Mouse (Mus musculus) liver, embryonic 13.5 days (tissue): Measurements from ENCODE around the gene Usp45. TPM values are rescaled to one million over a fixed set of nuclear protein-coding genes. Genes with fewer than 3 reads are reported as not detected.

Source experiments
- ATAC-seq: fragments of 200-750 bp; cut with Nextera tagmentation; 2 replicates; pipeline ENCODE4 v1.8.0; 2017; ENCODE audit warnings: low read depth, mild to moderate bottlenecking, moderate number of reproducible peaks, moderate library complexity
- DNase-seq: peaks from one replicate; pipeline ENCODE4 v3.0.0; 2022
- H3K27ac ChIP-seq: fragments of 300-500 bp; sonication (generic); 2 replicates; pipeline ENCODE4 v1.5.1; 2015; ENCODE audit warnings: moderate library complexity, mild to moderate bottlenecking, inconsistent platforms
- H3K27me3 ChIP-seq: fragments of 300-500 bp; sonication (generic); 2 replicates; pipeline ENCODE4 v1.6.1; 2015; ENCODE audit warnings: mild to moderate bottlenecking, inconsistent platforms
- H3K36me3 ChIP-seq: fragments of 300-500 bp; sonication (generic); 2 replicates; pipeline ENCODE4 v1.6.1; 2015; ENCODE audit warnings: mild to moderate bottlenecking, inconsistent platforms
- H3K4me1 ChIP-seq: fragments of 300-500 bp; sonication (generic); replicated peaks from 2 replicates; pipeline ENCODE4 v1.6.1; 2015; ENCODE audit warnings: inconsistent platforms
- H3K4me2 ChIP-seq: fragments of 300-500 bp; sonication (generic); 2 replicates; pipeline ENCODE4 v1.6.1; 2015; ENCODE audit warnings: inconsistent platforms, mild to moderate bottlenecking, moderate library complexity
- H3K4me3 ChIP-seq: fragments of 300-500 bp; sonication (generic); replicated peaks from 2 replicates; pipeline ENCODE4 v1.5.1; 2015; ENCODE audit warnings: mild to moderate bottlenecking, inconsistent platforms
- H3K9ac ChIP-seq: fragments of 300-500 bp; sonication (generic); 2 replicates; pipeline ENCODE4 v1.6.1; 2015; ENCODE audit warnings: mild to moderate bottlenecking, inconsistent platforms
- H3K9me3 ChIP-seq: fragments of 300-500 bp; sonication (generic); replicated peaks from 2 replicates; pipeline ENCODE4 v1.6.1; 2016; ENCODE audit warnings: inconsistent platforms
- WGBS: fragments of 180-500 bp; shearing (Covaris S2); methylation state at CpG from one replicate; pipeline ENCODE4 v1.1.7; 2015; ENCODE audit not compliant: insufficient replicate concordance; 5-methylcytosine and 5-hydroxymethylcytosine counted together
- polyA plus RNA-seq: library from polyadenylated mRNA; unstranded; fragments of >200 nt; fragmentation: Nextera tagmentation; extraction: Ambion mirVana; gene quantifications from 2 replicates; pipeline ENCODE4 v1.2.1, GENCODE M21; 2015

The Usp45 gene
- polyA plus RNA-seq, 1 experiment from 2014 or later: 13.6 TPM

- H3K27ac ChIP-seq: peak overlapping the region; percentile 41
- ATAC-seq (no peak), DNase-seq (no peak)
- H3K4me2 ChIP-seq: no peak overlapping the region
- H3K27me3 ChIP-seq: no peaks in the 10 kb centered on the region
- peaks cover 8% of the 10 kb centered on the region for H3K4me1 ChIP-seq
- H3K36me3 ChIP-seq: peaks cover 83% of the 10 kb centered on the region
- WGBS: 89% methylated on average over 1 of the region's 1 CpGs
- no peak overlapping the region for H3K4me3 ChIP-seq
- H3K9me3 ChIP-seq: no peaks in the 10 kb centered on the region
- H3K9ac ChIP-seq: no peak overlapping the region
Measured at GRCm38 (mm10) chr4:21801013-21801412, 34.1 kb downstream of the Usp45 start.

GRCm38 (mm10) chr4:21801620-21802019 is 34.7 kb downstream of the Usp45 start:
- H3K36me3 ChIP-seq: peaks cover 83% of the 10 kb centered on the region
- H3K4me1 ChIP-seq: peaks cover 8% of the 10 kb centered on the region
- DNase-seq (peak; percentile 27), ATAC-seq (peak; percentile 90)
- H3K27ac ChIP-seq: peak overlapping the region; percentile 41; the same call in 1 of the 2 replicates
- no peak overlapping the region for H3K9ac ChIP-seq
- 61% methylated on average over 2 of the region's 2 CpGs for whole genome bisulfite sequencing
- no peaks in the 10 kb centered on the region for H3K27me3 ChIP-seq
- no peak overlapping the region for H3K4me3 ChIP-seq
- H3K4me2 ChIP-seq: no peak overlapping the region
- H3K9me3 ChIP-seq: no peaks in the 10 kb centered on the region

- Histone ChIP-seq H3K4me1 (no peaks in the 10 kb centered on the region), H3K9ac (no peak overlapping the region), H3K4me2 (no peak overlapping the region), H3K27me3 (no peaks in the 10 kb centered on the region), H3K4me3 (no peak overlapping the region), H3K27ac (no peak overlapping the region), H3K9me3 (no peaks in the 10 kb centered on the region), H3K36me3 (peaks cover 78% of the 10 kb centered on the region)
- 82% methylated on average over 5 of the region's 5 CpGs for WGBS
- ATAC-seq (no peak), DNase-seq (no peak)
Measured at GRCm38 (mm10) chr4:21807204-21807603, 40.2 kb downstream of the Usp45 start.

DNA sequence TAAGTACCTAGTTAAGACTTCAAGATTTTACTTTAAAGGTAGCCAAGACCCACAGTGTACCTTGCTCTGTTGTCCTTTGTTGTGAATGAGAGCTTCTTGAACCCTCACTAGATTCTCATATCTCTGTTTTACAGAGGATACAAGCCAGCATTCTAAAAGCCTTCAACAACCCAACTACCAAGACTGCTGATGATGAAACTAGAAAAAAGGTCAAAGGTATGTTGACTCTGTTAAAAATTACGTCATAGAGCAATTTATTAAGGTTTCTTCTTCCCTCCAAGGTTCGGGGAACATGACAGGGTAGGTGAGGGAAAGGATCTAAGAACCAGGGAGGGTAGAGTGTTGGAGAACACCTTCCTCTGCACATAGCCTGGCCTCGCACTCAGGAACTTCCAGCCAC is 43.7 kb downstream of the Usp45 start:
- no peak overlapping the region for H3K27ac ChIP-seq

DNA sequence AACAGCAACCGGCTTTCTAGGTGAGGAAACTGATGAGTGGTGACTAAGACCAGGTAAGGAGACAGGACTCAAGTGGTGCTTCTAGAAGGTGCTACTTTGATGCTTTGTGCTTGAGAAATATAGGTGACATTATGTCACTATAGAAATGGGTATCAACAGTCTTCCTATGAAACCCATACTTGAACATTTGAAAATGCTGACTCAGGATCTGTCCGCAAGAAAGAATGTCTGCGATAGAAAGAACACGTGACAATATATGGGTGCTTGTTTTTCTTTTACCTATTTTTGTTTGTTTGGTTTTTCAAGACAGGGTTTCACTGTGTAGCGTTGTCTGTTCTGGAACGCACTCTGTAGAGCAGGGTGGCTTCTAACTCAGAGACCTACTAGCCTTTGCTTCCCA is 45.7 kb downstream of the Usp45 start:
- Histone ChIP-seq H3K9ac (no peak overlapping the region), H3K4me3 (no peak overlapping the region), H3K27me3 (no peaks in the 10 kb centered on the region), H3K36me3 (peaks cover 71% of the 10 kb centered on the region), H3K4me2 (no peak overlapping the region), H3K4me1 (no peaks in the 10 kb centered on the region), H3K9me3 (no peaks in the 10 kb centered on the region), H3K27ac (no peak overlapping the region)
- WGBS: 87% methylated on average over 6 of the region's 6 CpGs
- no peak for ATAC-seq
- no peak for DNase-seq

More for the DNA sequence above, 43.7 kb downstream of the Usp45 start:
- Histone ChIP-seq H3K9ac (no peak overlapping the region), H3K4me2 (no peak overlapping the region), H3K27me3 (no peaks in the 10 kb centered on the region), H3K36me3 (peaks cover 73% of the 10 kb centered on the region), H3K4me3 (no peak overlapping the region), H3K4me1 (no peaks in the 10 kb centered on the region), H3K9me3 (no peaks in the 10 kb centered on the region)
- DNase-seq: no peak
- 88% methylated on average over 3 of the region's 3 CpGs for WGBS
- no peak for ATAC-seq

DNA sequence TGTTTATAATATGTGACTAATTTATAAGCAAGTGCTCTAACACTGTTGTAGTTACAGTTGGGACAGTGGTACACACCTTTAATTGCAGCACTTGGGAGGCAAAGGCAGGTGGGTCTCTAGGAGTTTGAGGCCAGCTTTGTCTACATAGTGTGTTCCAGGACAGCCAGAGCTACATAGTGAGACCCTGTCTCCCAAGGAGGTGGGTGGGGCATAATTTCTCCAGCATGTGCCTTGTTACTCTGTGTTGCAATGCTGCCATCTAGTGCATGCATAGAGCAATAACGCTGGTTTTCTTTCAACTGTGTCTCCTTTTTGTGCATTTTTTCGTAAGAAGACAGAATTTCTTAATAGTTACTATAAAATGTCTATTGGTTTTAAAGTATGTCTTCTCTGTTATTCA is 47.1 kb downstream of the Usp45 start:
- no peak overlapping the region for H3K27ac ChIP-seq
- no peaks in the 10 kb centered on the region for H3K27me3 ChIP-seq
- peaks cover 75% of the 10 kb centered on the region for H3K36me3 ChIP-seq
- peak; percentile 38 for DNase-seq
- ATAC-seq: 0 out of 2 replicates have a peak, but pooled peaks have one; percentile 51
- no peaks in the 10 kb centered on the region for H3K4me1 ChIP-seq
- H3K4me3 ChIP-seq: no peak overlapping the region
- no peak overlapping the region for H3K4me2 ChIP-seq
- 45% methylated on average over 2 of the region's 2 CpGs for WGBS
- H3K9me3 ChIP-seq: no peaks in the 10 kb centered on the region
- H3K9ac ChIP-seq: no peak overlapping the region

DNA sequence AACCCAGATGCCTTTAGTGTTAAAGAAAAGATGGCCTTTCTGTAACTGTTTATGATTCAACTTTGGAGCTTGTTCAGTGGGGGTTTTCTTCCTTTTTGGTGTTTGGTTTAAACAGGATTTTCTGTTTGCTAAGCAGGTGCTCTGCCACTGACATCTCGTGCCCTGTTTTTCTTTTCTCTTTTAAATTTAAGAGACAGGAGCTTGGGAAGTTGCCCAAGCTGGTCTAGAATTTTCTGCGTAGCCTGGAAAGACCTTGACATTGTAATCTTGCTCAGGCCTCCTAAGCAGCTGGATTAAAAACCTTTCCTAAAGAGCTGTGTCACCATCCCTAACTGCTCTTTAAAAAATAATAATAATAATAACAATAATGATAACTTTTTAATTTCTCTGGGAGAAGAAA is 59.7 kb downstream of the Usp45 start:
- no peaks in the 10 kb centered on the region for H3K27me3 ChIP-seq
- peaks cover 72% of the 10 kb centered on the region for H3K36me3 ChIP-seq

GRCm38 (mm10) chr4:21832844-21833243 is 65.9 kb downstream of the Usp45 start:
- DNase-seq (no peak), ATAC-seq (no peak)
- Histone ChIP-seq H3K36me3 (peaks cover 44% of the 10 kb centered on the region), H3K9me3 (no peaks in the 10 kb centered on the region), H3K27ac (no peak overlapping the region), H3K9ac (no peak overlapping the region), H3K4me3 (no peak overlapping the region), H3K27me3 (no peaks in the 10 kb centered on the region), H3K4me2 (no peak overlapping the region), H3K4me1 (no peaks in the 10 kb centered on the region)
- WGBS: 88% methylated on average over 8 of the region's 8 CpGs

More for the DNA sequence above, 59.7 kb downstream of the Usp45 start:
- WGBS: 81% methylated on average over 2 of the region's 2 CpGs
- Histone ChIP-seq H3K27ac (no peak overlapping the region), H3K4me3 (no peak overlapping the region), H3K4me2 (no peak overlapping the region), H3K4me1 (no peaks in the 10 kb centered on the region), H3K9ac (no peak overlapping the region), H3K9me3 (no peaks in the 10 kb centered on the region)
- DNase-seq (no peak), ATAC-seq (no peak)

DNA sequence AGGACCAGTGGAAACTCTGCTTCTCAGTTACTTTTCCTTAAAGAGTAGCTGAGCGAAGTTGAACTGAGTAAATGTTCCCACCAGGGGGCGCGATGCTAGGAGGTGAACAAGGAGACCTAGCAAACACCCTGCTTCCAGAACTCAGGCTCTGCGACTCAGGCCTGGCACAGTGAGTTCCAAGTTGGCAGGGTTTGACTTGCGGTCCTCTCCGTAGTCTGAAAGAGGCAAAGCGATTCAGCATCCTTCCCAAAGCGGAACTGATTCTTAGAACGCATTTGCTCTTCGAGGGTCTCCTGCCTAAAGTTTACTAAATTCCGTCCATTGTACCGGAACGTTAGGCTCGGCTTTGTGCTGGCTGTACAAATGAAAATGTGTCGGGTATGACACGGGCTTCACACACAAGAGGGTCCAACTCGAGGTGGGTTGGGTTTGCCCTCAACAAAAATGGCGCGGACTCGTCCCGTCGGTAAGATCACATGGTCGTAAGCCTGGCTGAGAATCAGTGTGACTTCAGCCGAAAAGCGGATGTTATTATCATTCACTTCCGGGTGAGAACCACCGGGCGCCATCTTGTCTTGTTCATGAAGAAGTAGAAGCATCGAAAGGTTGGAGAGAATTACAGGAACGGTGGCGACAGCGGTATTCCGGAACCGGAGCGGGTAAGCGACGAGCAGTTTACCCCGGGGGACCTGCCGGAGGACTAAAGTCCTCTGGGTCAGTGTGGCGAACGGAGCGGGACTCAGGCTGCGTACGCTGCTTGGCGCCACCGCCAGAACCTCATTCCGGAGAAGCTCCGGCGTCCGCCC is 80.7 kb downstream of the Usp45 start, which contains the start of gene Pnisr:
Gene Pnisr, plus strand, starts transcription at position 103 of the 806 bp plus-strand sequence.
- under 1% methylated on average over 50 of the region's 50 CpGs for WGBS
- peak within 1 kb of the TSS; percentile 91 for H3K9ac ChIP-seq
- no peaks in the 10 kb centered on the region for H3K9me3 ChIP-seq
- peaks cover 20% of the 10 kb centered on the region for H3K4me1 ChIP-seq
- peaks cover 5% of the 10 kb centered on the region; the same call in 1 of the 2 replicates for H3K36me3 ChIP-seq
- H3K4me3 ChIP-seq: peak within 1 kb of the TSS; percentile 89
- H3K27me3 ChIP-seq: no peaks in the 10 kb centered on the region
- peak; percentile 91 for DNase-seq
- H3K4me2 ChIP-seq: peak within 1 kb of the TSS; percentile 72
- H3K27ac ChIP-seq: peak within 1 kb of the TSS; percentile 93
- ATAC-seq: peak; percentile 95

DNA sequence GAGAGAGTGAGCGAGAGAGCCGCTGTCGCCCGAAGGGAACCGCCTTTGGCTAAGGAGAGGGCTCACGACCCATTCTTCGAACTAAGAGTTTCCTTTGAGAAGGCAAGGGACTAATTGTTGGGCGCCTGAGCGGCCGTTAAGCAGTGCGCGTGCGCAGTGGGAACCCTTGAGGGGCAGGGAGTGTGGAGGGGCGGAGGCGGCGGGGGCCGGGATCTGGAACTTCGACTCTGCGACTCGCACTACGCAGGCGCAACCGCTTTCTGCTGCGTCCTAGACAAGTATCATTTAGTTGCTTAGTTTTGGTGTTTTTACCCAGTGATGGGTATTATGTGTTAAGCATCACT is 81.3 kb downstream of the Usp45 start:
- Histone ChIP-seq H3K27ac (peak overlapping the region; percentile 93), H3K4me1 (peaks cover 20% of the 10 kb centered on the region), H3K4me2 (peak overlapping the region; percentile 67), H3K27me3 (no peaks in the 10 kb centered on the region), H3K36me3 (peaks cover 5% of the 10 kb centered on the region; the same call in 1 of the 2 replicates), H3K9me3 (no peaks in the 10 kb centered on the region), H3K4me3 (peak overlapping the region; percentile 89), H3K9ac (peak overlapping the region; percentile 91)
- WGBS: under 1% methylated on average over 24 of the region's 24 CpGs
- DNase-seq (peak; percentile 85), ATAC-seq (peak; percentile 87)

- ATAC-seq: no peak
- H3K4me2 ChIP-seq: no peak overlapping the region
- H3K27me3 ChIP-seq: no peaks in the 10 kb centered on the region
- H3K9ac ChIP-seq: no peak overlapping the region
- H3K4me1 ChIP-seq: no peaks in the 10 kb centered on the region
- H3K9me3 ChIP-seq: no peaks in the 10 kb centered on the region
- 91% methylated on average over 1 of the region's 1 CpGs for WGBS
- no peak overlapping the region for H3K4me3 ChIP-seq
- no peak overlapping the region for H3K27ac ChIP-seq
- DNase-seq: no peak
- peaks cover 65% of the 10 kb centered on the region for H3K36me3 ChIP-seq
Measured at GRCm38 (mm10) chr4:21857481-21857880, 90.5 kb downstream of the Usp45 start.

DNA sequence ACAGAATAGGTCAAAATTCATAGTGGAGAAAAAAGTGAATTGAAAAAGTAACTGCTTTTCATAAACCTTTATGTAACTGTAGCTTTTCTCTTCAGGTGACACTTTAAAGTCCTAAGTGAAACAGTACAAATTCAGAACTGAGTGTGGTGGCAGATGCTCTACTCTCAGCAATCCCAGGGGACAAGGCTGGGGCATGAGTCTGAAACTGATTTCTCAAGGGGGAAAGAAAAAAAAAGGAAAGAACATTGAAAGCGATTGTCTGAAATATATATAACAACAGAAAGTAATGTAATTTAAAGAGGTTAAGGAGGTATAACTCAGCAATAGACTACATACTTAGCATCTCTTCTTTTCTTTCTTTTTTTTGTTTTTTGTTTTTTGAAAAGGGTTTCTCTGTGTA is 98.3 kb downstream of the Usp45 start:
- Histone ChIP-seq H3K36me3 (peaks cover 75% of the 10 kb centered on the region), H3K4me1 (no peaks in the 10 kb centered on the region), H3K9ac (no peak overlapping the region), H3K4me2 (no peak overlapping the region), H3K27me3 (no peaks in the 10 kb centered on the region), H3K4me3 (no peak overlapping the region), H3K9me3 (no peaks in the 10 kb centered on the region), H3K27ac (no peak overlapping the region)
- ATAC-seq (no peak), DNase-seq (no peak)
- WGBS: 94% methylated on average over 1 of the region's 1 CpGs
